Mouse (Mus musculus) forebrain, embryonic 13.5 days (tissue): Measurements from ENCODE around the gene Epha10. TPM values are rescaled to one million over a fixed set of nuclear protein-coding genes. Genes with fewer than 3 reads are reported as not detected.

Experiments
- ATAC-seq: fragments of 200-750 bp; cut with Nextera tagmentation; 2 replicates; pipeline ENCODE4 v1.8.0; 2017
- H3K27ac ChIP-seq: fragments of 300-500 bp; sonication (generic); 2 replicates; pipeline ENCODE4 v1.5.1; 2015; ENCODE audit warnings: inconsistent platforms, mild to moderate bottlenecking, moderate library complexity
- H3K27me3 ChIP-seq: fragments of 300-500 bp; sonication (generic); 2 replicates; pipeline ENCODE4 v1.6.1; 2015; ENCODE audit warnings: mild to moderate bottlenecking, inconsistent platforms
- H3K36me3 ChIP-seq: fragments of 300-500 bp; sonication (generic); 2 replicates; pipeline ENCODE4 v1.6.1; 2015; ENCODE audit warnings: mild to moderate bottlenecking, inconsistent platforms; ENCODE audit not compliant: poor library complexity, severe bottlenecking
- H3K4me1 ChIP-seq: fragments of 300-500 bp; sonication (generic); 2 replicates; pipeline ENCODE4 v1.6.1; 2015; ENCODE audit warnings: inconsistent platforms
- H3K4me2 ChIP-seq: fragments of 300-500 bp; sonication (generic); 2 replicates; pipeline ENCODE4 v1.6.1; 2015; ENCODE audit warnings: inconsistent platforms, mild to moderate bottlenecking, moderate library complexity
- H3K4me3 ChIP-seq: fragments of 300-500 bp; sonication (generic); 2 replicates; pipeline ENCODE4 v1.5.1; 2015; ENCODE audit warnings: mild to moderate bottlenecking, inconsistent platforms
- H3K9ac ChIP-seq: fragments of 300-500 bp; sonication (generic); 2 replicates; pipeline ENCODE4 v1.6.1; 2015; ENCODE audit warnings: mild to moderate bottlenecking, inconsistent platforms
- H3K9me3 ChIP-seq: fragments of 300-500 bp; sonication (generic); replicated peaks from 2 replicates; pipeline ENCODE4 v1.6.1; 2016; ENCODE audit warnings: inconsistent platforms
- WGBS: fragments of 180-500 bp; shearing (Covaris S2); methylation state at CpG from one replicate; pipeline ENCODE4 v1.1.7; 2015; 5-methylcytosine and 5-hydroxymethylcytosine counted together
- polyA plus RNA-seq: library from polyadenylated mRNA; unstranded; fragments of >200 nt; fragmentation: Nextera tagmentation; extraction: Ambion mirVana; gene quantifications from 2 replicates; pipeline ENCODE4 v1.2.1, GENCODE M21; 2015

The Epha10 gene
- polyA plus RNA-seq, 1 experiment from 2014 or later: 0.94 TPM

GRCm38 (mm10) chr4:124860446-124860845 lies 20.3 kb upstream of the Epha10 start:
- 19% methylated on average over 7 of the region's 7 CpGs for WGBS
- Histone ChIP-seq H3K9me3 (no peaks in the 10 kb centered on the region), H3K4me3 (peak overlapping the region; percentile 76), H3K4me2 (peak overlapping the region; percentile 72), H3K36me3 (peaks cover 47% of the 10 kb centered on the region), H3K9ac (0 out of 2 replicates have a peak overlapping the region, but pooled peaks have one; percentile 90), H3K27ac (no peak overlapping the region), H3K4me1 (peaks cover 24% of the 10 kb centered on the region), H3K27me3 (no peaks in the 10 kb centered on the region)
- no peak for ATAC-seq

- 3% methylated on average over 41 of the region's 77 CpGs for WGBS
- Histone ChIP-seq H3K4me2 (peak within 1 kb of the TSS; percentile 72), H3K27ac (peak within 1 kb of the TSS; percentile 48), H3K27me3 (no peaks in the 10 kb centered on the region), H3K4me3 (peak within 1 kb of the TSS; percentile 76), H3K4me1 (peaks cover 24% of the 10 kb centered on the region), H3K9ac (peak within 1 kb of the TSS; percentile 90), H3K9me3 (no peaks in the 10 kb centered on the region), H3K36me3 (peaks cover 36% of the 10 kb centered on the region)
- peak; percentile 30 for ATAC-seq
These were observed 19.2 kb upstream of the Epha10 start, which contains the start of gene Maneal for GRCm38 (mm10) chr4:124861283-124862188. Maneal (minus strand) TSS chr4:124862171.

GRCm38 (mm10) chr4:124872719-124873118 lies 8.0 kb upstream of the Epha10 start:
- Histone ChIP-seq H3K27ac (no peak overlapping the region), H3K4me1 (no peaks in the 10 kb centered on the region), H3K4me2 (no peak overlapping the region), H3K27me3 (no peaks in the 10 kb centered on the region), H3K36me3 (no peaks in the 10 kb centered on the region), H3K9me3 (0 out of 2 replicates have a peak, but pooled peaks cover 3% of the 10 kb centered on the region), H3K4me3 (no peak overlapping the region), H3K9ac (no peak overlapping the region)
- ATAC-seq: no peak
- 90% methylated on average over 1 of the region's 1 CpGs for WGBS

- Histone ChIP-seq H3K4me2 (peak overlapping the region; percentile 81), H3K27me3 (peaks cover 68% of the 10 kb centered on the region), H3K36me3 (no peaks in the 10 kb centered on the region), H3K9me3 (0 out of 2 replicates have a peak, but pooled peaks cover 4% of the 10 kb centered on the region), H3K27ac (no peak overlapping the region), H3K9ac (peak overlapping the region; percentile 55), H3K4me1 (peaks cover 18% of the 10 kb centered on the region), H3K4me3 (peak overlapping the region; percentile 51)
- ATAC-seq: peak; percentile 97
- under 1% methylated on average over 37 of the region's 37 CpGs for WGBS
These were observed 726 bp downstream of the Epha10 start for GRCm38 (mm10) chr4:124881341-124881908.

- H3K27ac ChIP-seq: no peak overlapping the region
- no peaks in the 10 kb centered on the region for H3K36me3 ChIP-seq
- peak overlapping the region; percentile 55 for H3K9ac ChIP-seq
- peaks cover 18% of the 10 kb centered on the region for H3K4me1 ChIP-seq
- H3K4me3 ChIP-seq: peak overlapping the region; percentile 51
- under 1% methylated on average over 37 of the region's 37 CpGs for WGBS
- peak overlapping the region; percentile 81 for H3K4me2 ChIP-seq
- 0 out of 2 replicates have a peak, but pooled peaks cover 4% of the 10 kb centered on the region for H3K9me3 ChIP-seq
- peak; percentile 37 for ATAC-seq
- H3K27me3 ChIP-seq: peaks cover 68% of the 10 kb centered on the region
These were observed 1.5 kb downstream of the Epha10 start for GRCm38 (mm10) chr4:124882151-124882729.

- 74% methylated on average over 7 of the region's 7 CpGs for WGBS
- Histone ChIP-seq H3K27me3 (peaks cover 67% of the 10 kb centered on the region), H3K36me3 (no peaks in the 10 kb centered on the region), H3K4me3 (no peak overlapping the region), H3K27ac (no peak overlapping the region), H3K9ac (no peak overlapping the region), H3K9me3 (no peaks in the 10 kb centered on the region), H3K4me1 (no peaks in the 10 kb centered on the region), H3K4me2 (no peak overlapping the region)
- no peak for ATAC-seq
These were observed 8.0 kb downstream of the Epha10 start for GRCm38 (mm10) chr4:124888702-124889101.

GRCm38 (mm10) chr4:124889935-124890334 lies 9.2 kb downstream of the Epha10 start:
- Histone ChIP-seq H3K4me1 (peaks cover 6% of the 10 kb centered on the region), H3K4me2 (no peak overlapping the region), H3K27ac (no peak overlapping the region), H3K36me3 (no peaks in the 10 kb centered on the region), H3K4me3 (no peak overlapping the region), H3K9me3 (no peaks in the 10 kb centered on the region), H3K9ac (no peak overlapping the region), H3K27me3 (peaks cover 68% of the 10 kb centered on the region)
- WGBS: 83% methylated on average over 2 of the region's 2 CpGs
- no peak for ATAC-seq

- no peak for ATAC-seq
- WGBS: 81% methylated on average over 5 of the region's 5 CpGs
- H3K9ac ChIP-seq: no peak overlapping the region
- no peak overlapping the region for H3K4me2 ChIP-seq
- no peak overlapping the region for H3K4me3 ChIP-seq
- H3K9me3 ChIP-seq: no peaks in the 10 kb centered on the region
- H3K27ac ChIP-seq: no peak overlapping the region
- H3K4me1 ChIP-seq: peaks cover 10% of the 10 kb centered on the region
- peaks cover 69% of the 10 kb centered on the region for H3K27me3 ChIP-seq
- H3K36me3 ChIP-seq: no peaks in the 10 kb centered on the region
These were observed 10.1 kb downstream of the Epha10 start for GRCm38 (mm10) chr4:124890831-124891230.

- peaks cover 18% of the 10 kb centered on the region for H3K4me1 ChIP-seq
- peaks cover 72% of the 10 kb centered on the region for H3K27me3 ChIP-seq
- no peak overlapping the region for H3K27ac ChIP-seq
- H3K4me3 ChIP-seq: peak overlapping the region; percentile 50; the same call in 1 of the 2 replicates
- WGBS: 15% methylated on average over 6 of the region's 6 CpGs
- no peak overlapping the region; the same call in 1 of the 2 replicates for H3K4me2 ChIP-seq
- no peaks in the 10 kb centered on the region for H3K9me3 ChIP-seq
- no peak for ATAC-seq
- H3K9ac ChIP-seq: no peak overlapping the region
- H3K36me3 ChIP-seq: no peaks in the 10 kb centered on the region
These were observed 13.1 kb downstream of the Epha10 start for GRCm38 (mm10) chr4:124893769-124894168.

- Histone ChIP-seq H3K9me3 (no peaks in the 10 kb centered on the region), H3K4me2 (peak overlapping the region; percentile 81), H3K4me1 (peaks cover 28% of the 10 kb centered on the region), H3K36me3 (no peaks in the 10 kb centered on the region), H3K27me3 (peaks cover 64% of the 10 kb centered on the region), H3K9ac (peak overlapping the region; percentile 60), H3K27ac (no peak overlapping the region), H3K4me3 (peak overlapping the region; percentile 50)
- WGBS: 1% methylated on average over 77 of the region's 83 CpGs
- peak; percentile 48 for ATAC-seq
These were observed 14.1 kb downstream of the Epha10 start for GRCm38 (mm10) chr4:124894508-124895428.

GRCm38 (mm10) chr4:124898428-124898827 lies 17.7 kb downstream of the Epha10 start:
- Histone ChIP-seq H3K27ac (no peak overlapping the region), H3K4me2 (no peak overlapping the region), H3K9ac (no peak overlapping the region), H3K4me3 (no peak overlapping the region), H3K4me1 (peaks cover 31% of the 10 kb centered on the region), H3K36me3 (no peaks in the 10 kb centered on the region), H3K27me3 (peaks cover 37% of the 10 kb centered on the region), H3K9me3 (no peaks in the 10 kb centered on the region)
- WGBS: 6% methylated on average over 10 of the region's 10 CpGs
- no peak for ATAC-seq
